Mouse (Mus musculus) c-Kit-positive CD71-negative TER-119-negative erythroid progenitor cells, embryonic 14.5 days (primary cell): Measurements from ENCODE around the gene Irs2.

Experiments
- DNase-seq: peaks from one replicate; pipeline ENCODE4 v3.0.0-alpha.2; 2013; ENCODE audit warnings: low read depth

The Irs2 gene

GRCm38 (mm10) chr8:11008379-11008775 is at the start of gene Irs2:
Gene Irs2 (minus strand): TSS chr8:11008458.
- DNase-seq, result no peak

GRCm38 (mm10) chr8:11056665-11057064 is 48.4 kb upstream of the Irs2 start:
- no peak for DNase-seq

- no peak for DNase-seq
Measured at GRCm38 (mm10) chr8:11056175-11056563, 47.9 kb upstream of the Irs2 start.

GRCm38 (mm10) chr8:11055557-11056174 is 47.4 kb upstream of the Irs2 start:
- no peak for DNase-seq

GRCm38 (mm10) chr8:11049835-11050234 is 41.6 kb upstream of the Irs2 start:
- no peak for DNase-seq

GRCm38 (mm10) chr8:11047812-11048211 is 39.6 kb upstream of the Irs2 start:
- DNase-seq, result no peak

- DNase-seq, result no peak
Measured at GRCm38 (mm10) chr8:11044660-11045059, 36.4 kb upstream of the Irs2 start.

- DNase-seq, result no peak
Measured at GRCm38 (mm10) chr8:11043591-11043990, 35.3 kb upstream of the Irs2 start.

- DNase-seq, result no peak
Measured at GRCm38 (mm10) chr8:11042872-11043587, 34.8 kb upstream of the Irs2 start.

GRCm38 (mm10) chr8:11040088-11040487 is 31.8 kb upstream of the Irs2 start:
- DNase-seq, result no peak

- DNase-seq, result no peak
Measured at GRCm38 (mm10) chr8:11038788-11039187, 30.5 kb upstream of the Irs2 start.

GRCm38 (mm10) chr8:11038367-11038766 is 30.1 kb upstream of the Irs2 start:
- DNase-seq, result no peak

- no peak for DNase-seq
Measured at GRCm38 (mm10) chr8:11036790-11037189, 28.5 kb upstream of the Irs2 start.

- DNase-seq, result no peak
Measured at GRCm38 (mm10) chr8:11035628-11036416, 27.6 kb upstream of the Irs2 start.

- no peak for DNase-seq
Measured at GRCm38 (mm10) chr8:11024871-11025270, 16.6 kb upstream of the Irs2 start.

- no peak for DNase-seq
Measured at GRCm38 (mm10) chr8:11020949-11021572, 12.8 kb upstream of the Irs2 start.

- no peak for DNase-seq
Measured at GRCm38 (mm10) chr8:11015622-11016021, 7.4 kb upstream of the Irs2 start.

GRCm38 (mm10) chr8:11013258-11013657 is 5.0 kb upstream of the Irs2 start:
- no peak for DNase-seq

- DNase-seq, result no peak
Measured at GRCm38 (mm10) chr8:11011787-11012485, 3.7 kb upstream of the Irs2 start.

GRCm38 (mm10) chr8:11010913-11011605 is 2.8 kb upstream of the Irs2 start:
- no peak for DNase-seq

- no peak for DNase-seq
Measured at GRCm38 (mm10) chr8:11010398-11010797, 2.1 kb upstream of the Irs2 start.
